Mouse (Mus musculus) erythroid progenitor cell, adult 5-6 weeks (primary cell): Measurements from ENCODE around the gene Kif7. TPM values are rescaled to one million over a fixed set of nuclear protein-coding genes. Genes with fewer than 3 reads are reported as not detected.

Experiments used
- total RNA-seq, 2 experiments: library from RNA; stranded (forward) in 1 of 2; stranded (reverse) in 1 of 2; fragments of 150-400 nt in 1 of 2; fragments of 186-747, 209-891 nt in 1 of 2; gene quantifications; 2 replicates each; pipeline versions ENCODE4 v1.2.3 to v1.2.4; 2015 to 2017; ENCODE audit warnings: low replicate concordance in 2 of 2

The Kif7 gene
- total RNA-seq, 2 experiments from 2014 or later: not detected

Other genes with a start within 250 kb of the Kif7 start
- 14.7 and 28.5 TPM in 2 replicates for gene Polg, start 249.4 kb downstream of the Kif7 start, total RNA-seq (2015; ENCODE audit: low replicate concordance)
- 50.2 and 51.1 TPM in 2 replicates for gene Polg, start 249.4 kb downstream of the Kif7 start, total RNA-seq (2017; ENCODE audit: low replicate concordance)
- not detected in 2 replicates for gene Rhcg, start 98.1 kb downstream of the Kif7 start, total RNA-seq (2015; ENCODE audit: low replicate concordance)
- not detected in 2 replicates for gene Rhcg, start 98.1 kb downstream of the Kif7 start, total RNA-seq (2017; ENCODE audit: low replicate concordance)
- gene Ticrr, start 55.5 kb downstream of the Kif7 start, total RNA-seq (2015; ENCODE audit: low replicate concordance): 52.3 and 68.3 TPM in 2 replicates
- 52.8 and 65.1 TPM in 2 replicates for gene Ticrr, start 55.5 kb downstream of the Kif7 start, total RNA-seq (2017; ENCODE audit: low replicate concordance)
- not detected in 2 replicates for gene Plin1, start 17.2 kb upstream of the Kif7 start, total RNA-seq (2015; ENCODE audit: low replicate concordance)
- gene Plin1, start 17.2 kb upstream of the Kif7 start, total RNA-seq (2017; ENCODE audit: low replicate concordance): not detected in 2 replicates
- gene Pex11a, start 27.4 kb upstream of the Kif7 start, total RNA-seq (2015; ENCODE audit: low replicate concordance): 1.3 and 4.0 TPM in 2 replicates
- gene Pex11a, start 27.4 kb upstream of the Kif7 start, total RNA-seq (2017; ENCODE audit: low replicate concordance): not detected in 2 replicates
- not detected in 2 replicates for gene Wdr93, start 27.4 kb upstream of the Kif7 start, total RNA-seq (2015; ENCODE audit: low replicate concordance)
- gene Wdr93, start 27.4 kb upstream of the Kif7 start, total RNA-seq (2017; ENCODE audit: low replicate concordance): not detected in 2 replicates
- not detected in 2 replicates for gene Mesp1, start 78.1 kb upstream of the Kif7 start, total RNA-seq (2015; ENCODE audit: low replicate concordance)
- not detected in 2 replicates for gene Mesp1, start 78.1 kb upstream of the Kif7 start, total RNA-seq (2017; ENCODE audit: low replicate concordance)
- gene Mesp2, start 95.0 kb upstream of the Kif7 start, total RNA-seq (2015; ENCODE audit: low replicate concordance): not detected in 2 replicates
- gene Mesp2, start 95.0 kb upstream of the Kif7 start, total RNA-seq (2017; ENCODE audit: low replicate concordance): not detected in 2 replicates
- not detected in 2 replicates for gene Anpep, start 145.3 kb upstream of the Kif7 start, total RNA-seq (2015; ENCODE audit: low replicate concordance)
- not detected in 2 replicates for gene Anpep, start 145.3 kb upstream of the Kif7 start, total RNA-seq (2017; ENCODE audit: low replicate concordance)
- 6.7 and 6.8 TPM in 2 replicates for gene Ap3s2, start 204.9 kb upstream of the Kif7 start, total RNA-seq (2015; ENCODE audit: low replicate concordance)
- 1.5 and 1.9 TPM in 2 replicates for gene Ap3s2, start 204.9 kb upstream of the Kif7 start, total RNA-seq (2017; ENCODE audit: low replicate concordance)
- gene Arpin, start 219.6 kb upstream of the Kif7 start, total RNA-seq (2015; ENCODE audit: low replicate concordance): not detected in 2 replicates
- not detected in 2 replicates for gene Arpin, start 219.6 kb upstream of the Kif7 start, total RNA-seq (2017; ENCODE audit: low replicate concordance)